Mouse (Mus musculus): ENCODE measurements around the gene Cfap74. TPM values are rescaled to one million over a fixed set of nuclear protein-coding genes. Genes with fewer than 3 reads are reported as not detected.

Cfap74 gene
- polyA plus RNA-seq, 1 experiment from 2014 or later: 9.1 TPM

- H3K4me1 ChIP-seq (replicated peaks; ENCODE audit: control insufficient read depth, insufficient read depth, low read length): no peaks in the 10 kb centered on the region
- no peak overlapping the region for H3K4me2 ChIP-seq (ENCODE audit: low read depth, low read length, severe bottlenecking)
- no peaks in the 10 kb centered on the region for H3K27me3 ChIP-seq (ENCODE audit: control insufficient read depth, insufficient read depth, low read length)
- ATAC-seq (replicated peaks; ENCODE audit: low FRiP score) (no peak), DNase-seq (ENCODE audit: low spot score) (peak; percentile 46)
- no peak overlapping the region for H3K27ac ChIP-seq (ENCODE audit: low read depth, low read length)
- no peak overlapping the region for H3K9ac ChIP-seq (ENCODE audit: low read length)
- H3K9me3 ChIP-seq (ENCODE audit: control insufficient read depth, low read length): no peaks in the 10 kb centered on the region
- WGBS: 87% methylated on average over 15 of the region's 15 CpGs
- no peaks in the 10 kb centered on the region for H3K36me3 ChIP-seq (ENCODE audit: control insufficient read depth, insufficient read depth, low read length)
- H3K4me3 ChIP-seq (ENCODE audit: low read depth, low read length): no peak overlapping the region
These were observed 38.0 kb upstream of the Cfap74 start for GRCm38 (mm10) chr4:155370737-155371715.

- ATAC-seq (replicated peaks; ENCODE audit: low FRiP score) (no peak), DNase-seq (ENCODE audit: low spot score) (no peak)
- H3K4me1 ChIP-seq (replicated peaks; ENCODE audit: control insufficient read depth, insufficient read depth, low read length): no peaks in the 10 kb centered on the region
- no peaks in the 10 kb centered on the region for H3K27me3 ChIP-seq (ENCODE audit: control insufficient read depth, insufficient read depth, low read length)
- H3K4me2 ChIP-seq (ENCODE audit: low read depth, low read length, severe bottlenecking): no peak overlapping the region
- H3K9ac ChIP-seq (ENCODE audit: low read length): no peak overlapping the region
- no peak overlapping the region for H3K4me3 ChIP-seq (ENCODE audit: low read depth, low read length)
- H3K9me3 ChIP-seq (ENCODE audit: control insufficient read depth, low read length): no peaks in the 10 kb centered on the region
- H3K27ac ChIP-seq (ENCODE audit: low read depth, low read length): no peak overlapping the region
- H3K36me3 ChIP-seq (ENCODE audit: control insufficient read depth, insufficient read depth, low read length): no peaks in the 10 kb centered on the region
- WGBS: 75% methylated on average over 5 of the region's 5 CpGs
These were observed 36.9 kb upstream of the Cfap74 start for GRCm38 (mm10) chr4:155371797-155372735.

GRCm38 (mm10) chr4:155381974-155382373 is 27.0 kb upstream of the Cfap74 start:
- H3K27me3 ChIP-seq (ENCODE audit: control insufficient read depth, insufficient read depth, low read length): no peaks in the 10 kb centered on the region
- no peak for ATAC-seq (replicated peaks; ENCODE audit: low FRiP score)
- H3K27ac ChIP-seq (ENCODE audit: low read depth, low read length): no peak overlapping the region
- no peaks in the 10 kb centered on the region for H3K9me3 ChIP-seq (ENCODE audit: control insufficient read depth, low read length)
- DNase-seq (ENCODE audit: low spot score): no peak
- no peak overlapping the region for H3K4me2 ChIP-seq (ENCODE audit: low read depth, low read length, severe bottlenecking)
- H3K4me3 ChIP-seq (ENCODE audit: low read depth, low read length): no peak overlapping the region
- no peaks in the 10 kb centered on the region for H3K36me3 ChIP-seq (ENCODE audit: control insufficient read depth, insufficient read depth, low read length)
- H3K9ac ChIP-seq (ENCODE audit: low read length): no peak overlapping the region
- H3K4me1 ChIP-seq (replicated peaks; ENCODE audit: control insufficient read depth, insufficient read depth, low read length): 0 out of 2 replicates have a peak, but pooled peaks cover 3% of the 10 kb centered on the region
- 66% methylated on average over 7 of the region's 7 CpGs for whole genome bisulfite sequencing

- ATAC-seq (replicated peaks; ENCODE audit: low FRiP score): no peak
- Histone ChIP-seq H3K4me3 (ENCODE audit: low read depth, low read length) (no peak overlapping the region), H3K4me1 (replicated peaks; ENCODE audit: control insufficient read depth, insufficient read depth, low read length) (0 out of 2 replicates have a peak, but pooled peaks cover 3% of the 10 kb centered on the region), H3K9me3 (ENCODE audit: control insufficient read depth, low read length) (no peaks in the 10 kb centered on the region), H3K4me2 (ENCODE audit: low read depth, low read length, severe bottlenecking) (no peak overlapping the region), H3K36me3 (ENCODE audit: control insufficient read depth, insufficient read depth, low read length) (no peaks in the 10 kb centered on the region), H3K27ac (ENCODE audit: low read depth, low read length) (no peak overlapping the region), H3K9ac (ENCODE audit: low read length) (no peak overlapping the region), H3K27me3 (ENCODE audit: control insufficient read depth, insufficient read depth, low read length) (no peaks in the 10 kb centered on the region)
- 27% methylated on average over 9 of the region's 9 CpGs for WGBS
- DNase-seq (ENCODE audit: low spot score): no peak
These were observed 26.2 kb upstream of the Cfap74 start for GRCm38 (mm10) chr4:155382752-155383151.

- no peak for DNase-seq (ENCODE audit: low spot score)
- H3K9ac ChIP-seq (ENCODE audit: low read length): no peak overlapping the region
- H3K4me2 ChIP-seq (ENCODE audit: low read depth, low read length, severe bottlenecking): no peak overlapping the region
- H3K4me3 ChIP-seq (ENCODE audit: low read depth, low read length): no peak overlapping the region
- no peak overlapping the region for H3K27ac ChIP-seq (ENCODE audit: low read depth, low read length)
- no peak for ATAC-seq (replicated peaks; ENCODE audit: low FRiP score)
- 80% methylated on average over 4 of the region's 4 CpGs for WGBS
- H3K4me1 ChIP-seq (replicated peaks; ENCODE audit: control insufficient read depth, insufficient read depth, low read length): 0 out of 2 replicates have a peak, but pooled peaks cover 3% of the 10 kb centered on the region
- no peaks in the 10 kb centered on the region for H3K27me3 ChIP-seq (ENCODE audit: control insufficient read depth, insufficient read depth, low read length)
- H3K36me3 ChIP-seq (ENCODE audit: control insufficient read depth, insufficient read depth, low read length): no peaks in the 10 kb centered on the region
- no peaks in the 10 kb centered on the region for H3K9me3 ChIP-seq (ENCODE audit: control insufficient read depth, low read length)
These were observed 25.7 kb upstream of the Cfap74 start for GRCm38 (mm10) chr4:155383326-155383725.

- Histone ChIP-seq H3K9me3 (ENCODE audit: control insufficient read depth, low read length) (no peaks in the 10 kb centered on the region), H3K4me3 (ENCODE audit: low read depth, low read length) (no peak overlapping the region), H3K36me3 (ENCODE audit: control insufficient read depth, insufficient read depth, low read length) (no peaks in the 10 kb centered on the region), H3K27ac (ENCODE audit: low read depth, low read length) (no peak overlapping the region), H3K27me3 (ENCODE audit: control insufficient read depth, insufficient read depth, low read length) (no peaks in the 10 kb centered on the region), H3K4me2 (ENCODE audit: low read depth, low read length, severe bottlenecking) (no peak overlapping the region), H3K4me1 (replicated peaks; ENCODE audit: control insufficient read depth, insufficient read depth, low read length) (0 out of 2 replicates have a peak, but pooled peaks cover 3% of the 10 kb centered on the region), H3K9ac (ENCODE audit: low read length) (no peak overlapping the region)
- WGBS: 91% methylated on average over 8 of the region's 8 CpGs
- ATAC-seq (replicated peaks; ENCODE audit: low FRiP score) (no peak), DNase-seq (ENCODE audit: low spot score) (no peak)
These were observed 21.8 kb upstream of the Cfap74 start for GRCm38 (mm10) chr4:155387166-155387565.

- Histone ChIP-seq H3K36me3 (ENCODE audit: control insufficient read depth, insufficient read depth, low read length) (no peaks in the 10 kb centered on the region), H3K27me3 (ENCODE audit: control insufficient read depth, insufficient read depth, low read length) (peaks cover 27% of the 10 kb centered on the region), H3K4me1 (replicated peaks; ENCODE audit: control insufficient read depth, insufficient read depth, low read length) (peaks cover 6% of the 10 kb centered on the region), H3K4me2 (ENCODE audit: low read depth, low read length, severe bottlenecking) (no peak overlapping the region), H3K27ac (ENCODE audit: low read depth, low read length) (no peak overlapping the region), H3K4me3 (ENCODE audit: low read depth, low read length) (no peak overlapping the region), H3K9me3 (ENCODE audit: control insufficient read depth, low read length) (no peaks in the 10 kb centered on the region), H3K9ac (ENCODE audit: low read length) (no peak overlapping the region)
- no peak for ATAC-seq (replicated peaks; ENCODE audit: low FRiP score)
- DNase-seq (ENCODE audit: low spot score): no peak
- WGBS: 93% methylated on average over 5 of the region's 5 CpGs
These were observed 13.5 kb upstream of the Cfap74 start for GRCm38 (mm10) chr4:155395471-155395870.

GRCm38 (mm10) chr4:155396751-155397150 is 12.2 kb upstream of the Cfap74 start:
- Histone ChIP-seq H3K27ac (ENCODE audit: low read depth, low read length) (no peak overlapping the region), H3K27me3 (ENCODE audit: control insufficient read depth, insufficient read depth, low read length) (peaks cover 27% of the 10 kb centered on the region), H3K9me3 (ENCODE audit: control insufficient read depth, low read length) (no peaks in the 10 kb centered on the region), H3K4me1 (replicated peaks; ENCODE audit: control insufficient read depth, insufficient read depth, low read length) (peaks cover 6% of the 10 kb centered on the region), H3K4me2 (ENCODE audit: low read depth, low read length, severe bottlenecking) (no peak overlapping the region), H3K36me3 (ENCODE audit: control insufficient read depth, insufficient read depth, low read length) (no peaks in the 10 kb centered on the region), H3K9ac (ENCODE audit: low read length) (no peak overlapping the region), H3K4me3 (ENCODE audit: low read depth, low read length) (no peak overlapping the region)
- ATAC-seq (replicated peaks; ENCODE audit: low FRiP score) (no peak), DNase-seq (ENCODE audit: low spot score) (no peak)
- WGBS: 88% methylated on average over 4 of the region's 4 CpGs
